Mouse (Mus musculus) embryo, embryonic 11.5 days (tissue): ENCODE results near the gene Rnf130.

Experiments used
- DNase-seq: peaks from one replicate; pipeline ENCODE4 v3.0.0-alpha.2; 2012; ENCODE audit warnings: low read depth, low spot score

Gene Rnf130

DNA sequence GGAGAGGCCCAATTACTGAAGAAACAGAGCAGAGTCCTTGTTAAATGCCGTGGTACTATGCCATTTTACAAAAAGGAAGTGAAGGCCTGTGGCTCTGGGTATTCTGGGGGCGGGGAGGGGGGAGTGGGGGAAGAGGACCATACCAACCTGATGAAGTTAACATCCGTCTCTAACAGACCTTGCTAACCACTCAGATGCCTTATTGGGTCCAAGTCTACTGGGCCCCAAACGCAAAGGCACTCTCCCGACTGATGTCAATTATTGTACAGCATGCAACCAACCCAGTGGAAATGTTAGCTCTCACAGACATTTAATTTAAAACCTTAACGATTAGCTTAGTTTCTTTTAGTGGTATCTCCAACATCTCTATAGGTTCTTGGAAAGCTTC is 707 bp upstream of the Rnf130 start:
- no peak for DNase-seq

DNA sequence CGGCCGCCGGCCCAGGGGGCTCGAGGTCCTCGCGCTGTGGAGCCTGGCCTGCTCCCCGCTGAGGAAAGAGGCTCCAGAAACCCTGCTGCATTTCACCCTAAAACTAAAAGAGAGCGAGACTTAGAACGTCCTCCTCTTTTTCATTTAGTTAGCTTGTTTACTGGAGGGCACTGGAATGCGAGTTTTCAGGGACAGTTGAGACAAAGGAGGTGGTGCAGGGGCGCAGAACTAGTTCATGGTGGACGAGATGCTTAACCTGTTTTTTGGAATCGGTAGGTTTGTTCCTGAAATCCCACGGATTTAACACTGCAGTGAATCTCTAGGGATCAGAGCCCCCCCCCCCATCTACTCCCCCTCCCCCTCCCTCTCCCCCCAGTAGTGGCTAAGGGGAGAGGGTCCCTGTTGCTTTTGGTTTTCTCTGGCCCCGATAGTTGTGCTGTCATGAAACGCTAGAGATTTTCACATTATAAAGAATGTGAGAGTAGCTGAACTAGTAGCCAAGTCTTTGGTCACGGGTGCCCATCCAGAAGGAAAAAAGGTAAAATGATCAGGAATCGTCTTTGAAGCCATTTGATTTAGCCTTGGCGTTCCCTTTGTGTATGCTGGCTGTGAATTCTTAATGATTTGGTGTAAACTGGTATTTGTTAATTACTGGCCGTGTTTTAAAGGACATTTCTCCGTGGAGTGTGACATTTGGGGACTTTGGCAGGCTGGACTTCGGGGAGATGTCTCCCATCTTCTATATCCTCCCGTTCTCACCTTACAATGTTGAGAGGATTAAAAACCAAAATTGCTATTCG is 775 bp downstream of the Rnf130 start:
- DNase-seq = no peak

DNA sequence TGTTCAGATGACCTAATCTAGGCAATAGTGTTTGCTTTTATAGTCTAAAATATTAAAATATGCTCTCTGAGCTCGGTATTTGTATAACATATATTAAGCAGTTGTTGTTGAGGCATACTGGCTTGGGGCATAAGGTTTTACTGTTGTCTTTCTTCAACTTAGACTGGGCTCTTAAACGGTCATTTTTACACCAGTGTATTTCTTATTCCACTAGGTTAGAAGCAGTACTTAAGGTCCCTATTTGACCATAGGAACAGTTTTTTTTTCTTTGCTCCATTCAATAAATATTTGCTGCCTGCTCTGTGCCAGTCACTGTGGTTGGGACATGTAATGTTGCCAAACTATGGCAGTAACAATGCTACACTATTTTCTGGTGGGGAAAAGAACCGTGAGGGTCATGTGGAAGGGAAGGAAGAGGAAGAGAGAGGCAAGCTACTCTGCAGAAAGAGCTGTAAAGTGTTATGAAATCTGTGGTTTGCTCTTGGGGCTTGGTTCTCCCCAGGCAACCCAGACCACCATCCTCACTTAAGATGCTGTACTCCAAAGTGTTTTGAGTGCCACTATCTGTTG is 1.5 kb downstream of the Rnf130 start:
- DNase-seq = no peak

DNA sequence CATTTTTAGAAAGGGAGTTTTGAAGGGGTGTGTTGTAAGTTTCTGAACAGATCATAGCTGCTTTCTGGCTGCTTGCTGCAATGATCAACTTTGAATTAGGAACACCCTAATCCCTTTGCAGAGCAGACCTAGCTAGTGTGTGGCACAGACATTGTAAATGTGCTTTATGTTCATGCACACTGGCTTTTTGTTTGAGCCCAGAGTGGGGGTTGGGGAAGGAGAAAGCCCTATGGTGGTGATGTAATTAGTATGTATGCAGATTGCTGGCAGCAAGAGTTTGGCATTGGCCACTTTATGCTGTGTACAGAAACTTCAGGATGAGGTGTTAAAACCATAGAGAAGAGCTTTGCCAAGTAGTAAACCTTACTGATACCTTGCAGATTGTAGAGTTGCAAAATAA is 3.3 kb downstream of the Rnf130 start:
- DNase-seq = peak; percentile 16

DNA sequence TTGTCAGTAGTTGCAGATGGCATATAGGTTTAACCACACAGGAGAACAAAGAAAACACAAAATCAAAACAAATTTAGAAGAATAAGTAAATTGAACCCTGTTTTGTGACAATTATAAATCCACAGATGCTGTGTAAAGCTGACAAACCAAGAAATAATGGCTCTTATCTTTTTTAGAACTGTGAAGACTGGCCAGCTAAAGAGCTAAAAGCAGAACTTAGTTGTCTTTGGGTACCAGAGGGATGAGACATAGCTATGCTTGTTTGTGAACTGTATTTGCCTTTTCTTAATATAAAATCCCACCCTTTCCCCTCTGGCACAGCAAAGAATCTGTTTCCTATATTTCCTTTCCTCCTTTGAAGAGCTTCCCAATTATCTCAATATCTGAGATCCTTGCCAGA is 9.0 kb downstream of the Rnf130 start:
- no peak for DNase-seq

DNA sequence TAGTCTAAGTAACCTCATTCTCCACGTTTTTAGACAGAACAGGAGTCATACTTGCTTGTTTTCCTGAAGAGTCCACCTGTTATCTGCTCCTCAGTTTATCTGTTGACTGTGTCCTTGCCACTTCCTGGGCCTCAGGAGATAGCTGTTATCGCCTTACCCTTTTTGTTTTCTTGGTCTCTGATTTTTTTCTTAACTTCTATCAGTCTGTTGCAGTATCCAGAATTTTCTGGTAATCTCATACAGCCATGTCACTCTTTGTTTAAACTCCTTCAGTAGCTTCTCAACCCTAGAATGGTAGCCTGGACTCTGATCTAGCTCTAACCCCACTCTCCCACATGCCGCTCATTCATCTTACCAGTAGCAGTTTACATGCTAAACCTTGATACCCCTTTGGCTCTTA is 10.6 kb downstream of the Rnf130 start:
- DNase-seq = no peak

DNA sequence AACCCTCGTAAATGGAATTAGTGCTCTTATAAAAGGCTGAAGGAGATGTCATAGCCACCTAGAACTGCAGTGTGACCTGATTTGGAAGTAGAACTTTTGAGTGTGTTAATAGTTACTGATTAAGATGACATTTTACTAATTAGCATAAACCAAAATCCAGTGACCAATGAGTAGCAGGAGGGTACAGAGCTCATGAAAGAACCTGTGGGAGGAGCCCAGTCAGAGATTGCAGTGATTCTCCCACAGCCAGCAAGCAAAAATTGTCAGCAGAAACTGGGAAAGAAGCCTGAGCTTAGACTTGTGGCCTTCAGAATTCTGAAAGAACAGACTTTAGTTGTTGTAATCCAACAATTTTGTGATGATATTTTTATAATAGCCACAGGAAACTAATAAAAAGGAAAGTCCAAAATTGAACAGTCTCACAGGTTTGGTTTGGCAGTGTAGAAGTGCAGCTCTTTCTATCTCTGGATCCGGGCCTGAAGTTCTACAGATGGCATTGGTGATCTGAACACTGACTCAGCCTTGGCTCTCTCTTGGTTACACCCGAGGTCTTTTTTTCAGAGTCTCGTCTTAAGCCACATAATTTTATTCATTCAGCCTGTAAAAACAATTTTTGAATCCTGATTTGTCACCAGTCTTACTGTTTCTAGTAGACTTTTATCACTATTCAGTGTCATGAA is 11.8 kb downstream of the Rnf130 start:
- no peak for DNase-seq

DNA sequence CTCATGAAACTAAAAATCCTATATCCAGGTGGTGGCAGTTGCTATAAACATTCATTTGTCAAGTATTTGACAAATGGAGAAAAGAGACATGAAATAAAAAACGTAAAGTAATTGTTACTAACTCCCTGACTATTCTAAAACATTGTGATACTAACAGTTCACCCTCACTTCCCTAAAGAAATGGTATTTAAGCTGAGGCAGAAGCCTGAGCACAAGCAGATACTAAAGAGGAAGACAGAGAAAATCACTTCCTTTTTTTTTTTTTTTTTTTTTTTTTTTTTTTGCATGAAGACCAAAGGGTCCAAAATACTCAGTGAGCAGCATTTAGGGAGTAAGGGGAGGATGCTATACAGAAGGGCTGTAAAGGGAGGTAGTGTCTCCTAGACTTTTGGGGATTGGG is 13.6 kb downstream of the Rnf130 start:
- DNase-seq = no peak

DNA sequence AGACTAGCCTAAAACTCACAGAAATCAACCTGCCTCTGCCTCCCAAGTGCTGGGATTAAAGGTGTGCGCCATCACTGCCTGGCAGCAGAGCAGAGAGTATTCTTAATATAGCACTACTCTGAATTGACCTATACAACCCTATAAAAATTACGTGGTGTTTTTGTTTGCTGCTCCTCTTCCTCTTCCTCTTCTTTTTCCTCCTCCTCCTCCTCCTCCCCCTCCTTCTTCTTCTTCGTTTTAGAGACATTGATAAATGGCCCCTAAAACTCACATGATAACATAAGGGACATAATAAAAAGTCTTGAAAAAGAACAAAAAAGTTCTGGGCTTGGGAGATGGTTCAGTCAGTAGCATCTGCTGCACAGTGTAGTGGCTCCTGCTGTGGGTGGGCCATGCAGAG is 16.0 kb downstream of the Rnf130 start:
- no peak for DNase-seq

DNA sequence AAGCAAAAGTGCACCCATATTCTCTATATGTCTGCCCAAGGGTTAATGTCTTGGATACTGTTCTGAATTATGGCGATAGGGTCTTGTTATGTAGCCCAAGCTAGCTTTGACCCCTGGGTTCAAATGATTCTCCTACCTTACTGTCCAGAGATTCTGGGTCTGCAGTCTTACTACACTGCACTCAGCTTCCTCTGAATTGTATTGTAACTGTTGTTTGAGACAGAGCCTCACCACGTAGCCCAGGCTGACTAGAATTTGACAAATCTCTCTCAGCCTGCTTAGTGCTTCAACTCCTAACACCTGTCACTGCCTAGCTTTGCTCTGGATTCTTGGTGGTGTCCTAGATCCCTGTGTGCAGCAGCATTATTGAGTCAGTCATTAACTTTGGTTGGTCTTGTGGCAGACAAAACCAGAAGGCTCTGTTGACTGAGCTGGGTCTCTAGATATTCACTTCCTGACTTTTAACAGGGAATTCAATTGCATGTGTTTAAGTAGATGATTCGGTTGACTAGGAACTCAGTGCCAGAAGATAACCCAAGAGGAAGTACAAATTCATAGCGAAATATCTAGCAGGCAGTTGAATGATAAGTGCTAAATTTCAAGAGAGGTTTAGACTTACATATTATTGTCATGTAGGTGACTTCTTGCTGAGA is 17.3 kb downstream of the Rnf130 start:
- no peak for DNase-seq

DNA sequence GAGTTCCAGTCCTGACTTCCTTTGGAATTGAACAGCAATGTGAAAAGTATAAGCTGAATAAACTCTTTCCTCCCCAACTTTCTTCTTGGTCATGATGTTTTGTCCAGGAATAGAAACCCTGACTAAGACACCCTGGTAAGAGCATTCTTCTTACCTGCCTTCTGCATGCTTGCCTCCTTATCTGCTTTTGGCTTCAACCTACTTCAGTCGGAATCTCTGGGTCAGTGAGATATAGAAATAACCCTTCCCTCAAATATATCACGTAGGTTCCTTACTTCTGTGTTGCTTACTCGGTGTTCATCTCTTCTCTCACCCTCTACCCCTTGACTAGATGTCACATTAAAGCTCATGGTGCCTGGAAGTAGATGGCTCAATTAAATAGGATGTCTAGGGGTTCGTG is 19.3 kb downstream of the Rnf130 start:
- no peak for DNase-seq

DNA sequence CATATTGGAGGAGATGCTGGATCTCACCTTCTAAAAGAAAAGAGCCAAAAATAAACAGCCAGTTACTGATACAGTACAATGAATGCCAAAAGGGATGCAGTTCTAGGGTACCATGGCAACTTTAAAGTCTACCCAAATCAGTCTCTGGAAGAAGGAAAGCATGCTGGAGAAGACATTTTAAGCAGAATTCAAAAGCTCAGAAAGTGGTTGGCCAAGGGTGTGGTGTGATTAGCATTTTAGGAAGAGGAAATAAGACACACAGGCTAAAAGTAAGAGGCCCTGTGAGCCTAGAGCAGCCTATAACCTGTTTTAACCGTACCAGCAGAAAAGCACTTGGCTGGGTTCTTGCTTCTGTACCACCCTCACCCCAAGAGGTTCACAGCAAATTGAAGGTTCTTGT is 22.5 kb downstream of the Rnf130 start:
- DNase-seq = no peak

DNA sequence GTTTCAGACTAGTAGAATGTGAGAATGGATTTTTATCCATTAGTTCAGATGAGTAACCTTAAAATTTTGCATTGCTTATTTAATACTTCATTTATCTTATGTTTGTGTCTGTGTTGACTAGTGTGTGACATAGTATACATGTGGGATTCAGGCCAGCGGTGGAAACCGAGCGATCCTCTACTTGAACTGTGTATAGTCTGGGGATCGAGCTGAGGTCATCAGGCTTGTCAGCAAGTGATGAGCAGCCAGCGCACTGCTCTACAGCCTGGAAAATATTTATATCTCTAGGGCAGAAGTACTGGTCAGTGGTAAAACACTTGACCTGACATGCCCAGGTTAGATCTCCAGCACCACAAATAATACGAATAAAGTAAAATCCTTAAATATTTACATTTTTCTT is 23.0 kb downstream of the Rnf130 start:
- no peak for DNase-seq

DNA sequence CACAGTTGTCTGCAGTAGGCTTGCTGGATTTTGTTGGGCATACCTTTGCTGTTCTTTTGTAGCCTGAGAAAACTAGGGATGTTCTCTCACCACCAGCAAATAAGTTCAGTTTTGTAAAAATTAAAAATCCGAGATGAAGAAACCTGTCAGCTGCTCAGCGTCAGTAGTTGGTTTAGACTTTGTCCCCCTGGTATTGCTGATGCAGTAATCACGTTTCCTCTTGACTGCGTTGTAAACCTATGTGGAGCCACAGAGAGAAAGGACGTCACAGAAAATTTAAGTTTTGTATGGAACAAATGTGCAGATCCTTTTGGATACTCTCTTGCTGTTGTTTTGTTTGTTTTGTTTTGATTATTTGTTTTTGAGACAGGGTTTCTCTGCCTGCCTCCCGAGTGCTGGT is 25.2 kb downstream of the Rnf130 start:
- DNase-seq = no peak

DNA sequence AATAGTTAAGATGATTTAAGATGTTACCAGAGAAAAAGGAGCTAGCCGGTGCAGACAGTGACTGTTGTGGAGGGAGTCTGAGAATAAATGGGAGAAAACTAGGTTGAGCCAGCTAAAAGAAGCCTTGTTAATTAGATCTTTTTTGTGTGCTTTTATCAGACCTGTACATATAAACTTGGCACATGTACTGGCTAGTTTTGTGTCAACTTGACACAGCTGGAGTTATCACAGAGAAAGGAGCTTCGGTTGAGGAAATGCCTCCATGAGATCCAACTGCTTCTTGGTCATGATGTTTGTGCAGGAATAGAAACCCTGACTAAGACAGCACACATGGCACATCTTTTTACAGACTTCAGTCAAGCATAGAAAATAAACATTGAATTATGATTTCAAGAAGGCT is 32.6 kb downstream of the Rnf130 start:
- DNase-seq = no peak

DNA sequence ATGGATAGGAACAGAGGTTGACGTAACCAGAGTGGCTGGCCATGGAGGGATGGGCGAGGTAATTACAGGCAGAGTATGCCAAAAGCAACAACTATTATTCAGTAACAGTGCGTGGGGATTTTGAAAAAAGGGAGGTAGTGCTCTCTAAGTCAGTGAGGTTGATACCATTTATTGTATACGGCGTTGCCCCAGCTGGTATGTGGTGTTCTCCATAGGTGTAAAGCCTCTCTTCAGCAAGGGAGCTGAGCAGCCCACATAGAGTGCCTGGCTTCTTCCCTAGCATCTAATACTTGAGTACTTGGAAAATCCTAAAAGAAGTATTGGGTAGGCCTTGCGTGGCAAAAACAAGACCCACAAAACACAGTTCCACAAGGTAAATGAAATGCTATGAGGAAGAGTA is 33.1 kb downstream of the Rnf130 start:
- DNase-seq = no peak

DNA sequence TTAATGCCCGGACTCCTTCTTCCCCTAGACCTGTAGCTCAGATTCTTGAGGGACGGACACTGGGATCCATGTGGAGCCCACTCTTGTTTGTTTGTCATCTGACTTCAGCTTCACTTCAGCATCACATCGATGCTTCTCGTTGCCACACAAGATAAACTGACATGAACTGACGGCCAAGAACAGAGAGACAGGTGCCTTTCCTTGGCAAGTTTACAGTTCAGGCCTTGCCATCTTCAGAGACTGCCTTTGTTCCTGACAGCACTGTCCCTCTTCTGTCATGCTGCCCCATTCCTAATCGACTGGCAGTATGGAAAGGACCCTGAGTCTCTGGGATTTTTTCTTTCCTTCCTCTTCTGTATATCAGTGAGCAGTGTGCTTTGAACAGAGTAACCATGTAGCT is 33.9 kb downstream of the Rnf130 start:
- DNase-seq = no peak

DNA sequence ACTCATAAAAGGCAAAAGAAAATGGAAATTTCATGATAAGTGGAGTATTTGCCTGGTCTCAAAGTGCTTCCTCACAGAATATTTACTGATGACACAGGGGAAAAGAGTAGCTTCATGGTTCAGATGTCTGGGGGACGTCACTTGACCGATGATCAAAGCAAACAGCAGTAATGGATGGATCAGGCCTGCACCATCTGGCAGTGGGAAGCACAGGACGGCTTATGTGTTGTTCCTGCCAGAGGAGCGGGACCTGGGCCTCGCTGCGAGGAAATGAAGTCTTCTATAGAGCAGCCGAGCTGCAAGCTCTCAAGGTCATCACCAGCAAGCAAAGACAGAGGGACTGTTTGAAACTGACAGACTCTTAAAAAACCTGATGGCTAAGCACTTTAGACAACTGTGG is 37.0 kb downstream of the Rnf130 start:
- no peak for DNase-seq

DNA sequence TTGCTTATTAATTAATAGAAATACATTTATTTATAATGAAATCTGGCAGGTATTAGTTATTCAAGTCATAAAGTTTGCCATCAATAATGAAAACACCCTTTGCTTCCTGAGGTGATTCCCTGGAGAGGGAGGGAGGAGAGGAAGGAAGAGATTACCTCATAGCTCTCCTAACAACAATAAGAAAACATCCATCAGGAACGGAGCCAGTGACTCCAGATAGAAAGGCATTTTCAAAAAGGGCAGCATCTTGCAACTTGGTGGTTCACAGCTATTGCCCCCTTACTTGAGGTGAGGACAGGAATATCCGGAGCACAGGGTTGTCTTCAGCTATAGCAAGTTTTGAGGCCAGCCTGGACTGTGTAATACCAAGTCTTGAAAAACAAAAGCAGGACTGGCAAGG is 40.9 kb downstream of the Rnf130 start:
- no peak for DNase-seq

DNA sequence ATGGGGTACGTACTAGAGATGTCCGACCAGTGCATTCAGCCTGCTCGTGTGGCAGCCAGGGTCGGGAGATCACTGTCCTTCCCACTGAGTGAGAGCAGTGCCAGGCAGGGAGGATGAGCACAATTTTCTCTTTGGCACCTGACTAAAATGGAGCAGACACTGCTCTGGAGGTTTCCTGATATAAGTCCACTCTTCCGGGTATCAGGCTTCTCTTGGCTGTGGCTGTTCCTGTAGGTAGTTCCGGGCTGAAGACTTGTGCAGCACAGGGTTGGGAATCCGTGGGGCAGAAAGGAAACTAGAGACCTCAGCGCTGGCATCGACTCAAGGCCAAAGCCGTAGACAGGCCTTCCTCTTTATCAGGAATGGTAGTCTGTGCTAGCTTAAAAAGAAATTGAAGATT is 48.7 kb downstream of the Rnf130 start:
- no peak for DNase-seq

DNA sequence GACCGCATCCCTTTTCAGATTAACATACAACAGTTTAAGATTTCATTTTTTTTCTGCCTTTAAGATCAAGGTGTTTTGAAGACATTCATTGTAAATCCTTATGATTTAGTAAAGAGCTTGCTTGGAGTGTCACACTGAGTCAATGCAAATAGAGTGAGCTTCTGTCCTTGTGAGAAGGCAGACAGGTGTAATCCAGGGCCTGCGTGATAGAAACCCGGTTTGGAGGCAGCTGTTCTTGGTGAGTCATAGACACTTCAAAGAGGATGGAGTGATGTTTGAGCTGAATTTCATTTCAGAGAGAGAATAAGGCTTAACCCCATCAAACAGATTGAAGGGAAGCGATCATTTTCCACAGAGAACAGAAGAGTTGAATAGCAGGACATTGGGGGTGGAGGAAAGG is 51.6 kb downstream of the Rnf130 start:
- DNase-seq = no peak

DNA sequence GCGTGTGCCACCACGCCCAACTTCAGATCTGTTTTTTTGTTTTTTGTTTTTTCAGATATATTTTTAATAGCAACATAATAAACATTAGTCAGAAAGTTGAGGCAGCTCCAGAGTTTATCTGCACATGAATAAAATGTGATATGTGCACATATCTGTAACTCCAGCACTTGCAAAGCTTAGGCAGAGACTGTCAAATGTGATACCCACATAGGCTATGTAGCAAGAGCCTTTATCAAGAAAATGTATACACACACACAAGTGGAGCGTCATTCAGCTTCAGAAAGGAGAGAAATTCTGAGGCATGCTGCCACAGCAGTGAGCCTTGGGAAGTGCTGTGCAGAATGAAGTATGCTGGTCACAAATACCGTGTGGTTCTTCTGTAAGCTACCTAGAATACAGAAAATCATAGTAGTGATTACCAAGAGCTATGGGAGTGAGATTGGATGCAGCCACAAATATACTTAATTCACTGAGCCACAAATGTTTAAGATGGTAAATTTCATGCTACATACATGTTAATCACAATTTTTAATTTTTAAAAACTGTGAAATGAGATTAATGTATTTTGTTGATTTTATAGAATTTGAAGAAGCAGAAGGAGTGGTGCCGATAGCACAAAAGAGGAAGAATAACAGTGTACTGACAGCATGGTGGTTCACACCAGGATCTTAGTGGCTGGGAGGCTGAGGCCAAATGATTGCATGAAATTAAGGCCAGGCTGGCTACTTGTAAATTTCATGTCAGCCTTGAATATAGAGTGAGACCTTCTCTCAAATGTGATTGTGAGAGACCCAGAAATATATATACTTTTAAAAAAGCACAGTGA is 56.4 kb downstream of the Rnf130 start:
- DNase-seq = no peak
